Mouse (Mus musculus): ENCODE measurements around the gene Uqcrq. TPM values are rescaled to one million over a fixed set of nuclear protein-coding genes. Genes with fewer than 3 reads are reported as not detected.

Uqcrq gene
- polyA plus RNA-seq, 1 experiment from 2014 or later, result 664 TPM

- DNase-seq (ENCODE audit: low read depth, low spot score) (no peak), ATAC-seq (no peak)
- CTCF ChIA-PET, result no interaction called here
- POLR2A ChIA-PET, result no interaction called here
- no peak for TF ChIP-seq CTCF (IDR thresholded peaks at IDR 0.05)
- no peaks in the 10 kb centered on the region for H3K27me3 ChIP-seq
- in situ Hi-C loops (cut with MboI; ENCODE audit: low pct_unique_long_range_greater_than_20kb), result loop anchor here (25.0 kb wide), 1 partner anchor 436 kb away; the partner anchor contains the start of gene Slc22a5
These were observed 20.7 kb upstream of the Uqcrq start for GRCm38 (mm10) chr11:53451361-53451760.

DNA sequence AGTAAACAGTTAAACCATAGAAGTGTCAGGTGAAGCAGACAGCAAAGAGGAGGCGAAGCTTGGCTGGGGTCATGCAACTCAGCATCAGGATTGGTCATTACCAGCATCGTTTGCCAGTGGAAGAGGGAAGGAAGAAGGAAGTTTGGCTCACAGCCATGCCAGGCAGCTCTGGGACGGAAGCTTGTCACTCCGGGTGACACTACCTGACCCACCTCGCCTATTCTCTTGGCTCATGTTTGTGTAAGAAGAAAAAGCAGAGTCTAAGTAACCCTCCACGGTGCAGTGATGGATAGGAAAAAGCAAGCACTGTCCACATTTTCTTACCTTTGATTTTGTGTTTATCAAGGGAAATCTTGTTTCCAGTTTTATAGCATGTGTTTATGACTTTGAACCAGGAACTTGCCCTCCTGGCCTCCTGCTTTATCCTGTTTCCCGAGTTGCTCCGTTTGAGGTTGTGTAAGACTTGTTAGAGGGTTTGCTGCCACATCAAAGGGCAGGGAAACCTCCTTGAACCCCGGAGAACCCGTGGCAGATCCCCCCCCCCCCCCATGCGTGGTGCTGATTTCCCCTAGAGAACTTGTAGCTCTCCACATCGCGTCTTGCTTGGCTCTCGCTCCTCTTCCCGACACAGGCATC lies 19.6 kb upstream of the Uqcrq start:
- ATAC-seq (no peak), DNase-seq (ENCODE audit: low read depth, low spot score) (no peak)
- ChIA-PET CTCF (no interaction called here), POLR2A (no interaction called here)
- TF ChIP-seq CTCF (IDR thresholded peaks at IDR 0.05), result no peak
- no peaks in the 10 kb centered on the region for H3K27me3 ChIP-seq
- in situ Hi-C loops (cut with MboI; ENCODE audit: low pct_unique_long_range_greater_than_20kb), result loop anchor here (25.0 kb wide), 1 partner anchor 437 kb away; the partner anchor contains the start of gene Slc22a5

DNA sequence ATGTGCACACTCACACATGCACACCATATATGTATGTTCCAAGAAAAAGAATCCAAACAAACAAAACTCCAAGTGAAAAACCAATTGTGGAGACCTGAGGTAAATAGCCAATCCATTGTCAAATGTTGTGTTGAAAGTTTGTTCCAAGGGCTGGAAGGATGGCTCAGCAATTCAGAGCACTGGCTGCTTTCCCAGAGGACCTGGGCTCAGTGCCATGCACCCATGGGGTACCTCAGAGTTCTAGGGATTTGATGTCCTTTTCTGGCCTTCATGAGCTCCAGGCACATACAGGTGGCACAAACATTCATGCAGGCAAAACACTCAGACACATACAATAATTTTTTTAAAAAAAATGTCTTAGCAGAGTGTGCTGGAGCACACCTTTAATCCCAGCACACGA lies 17.9 kb upstream of the Uqcrq start:
- ATAC-seq (no peak), DNase-seq (ENCODE audit: low read depth, low spot score) (no peak)
- no peaks in the 10 kb centered on the region for H3K27me3 ChIP-seq
- in situ Hi-C loops (cut with MboI; ENCODE audit: low pct_unique_long_range_greater_than_20kb), result no loop called here
- POLR2A ChIA-PET, result no interaction called here
- CTCF ChIA-PET, result no interaction called here
- no peak for TF ChIP-seq CTCF (IDR thresholded peaks at IDR 0.05)

DNA sequence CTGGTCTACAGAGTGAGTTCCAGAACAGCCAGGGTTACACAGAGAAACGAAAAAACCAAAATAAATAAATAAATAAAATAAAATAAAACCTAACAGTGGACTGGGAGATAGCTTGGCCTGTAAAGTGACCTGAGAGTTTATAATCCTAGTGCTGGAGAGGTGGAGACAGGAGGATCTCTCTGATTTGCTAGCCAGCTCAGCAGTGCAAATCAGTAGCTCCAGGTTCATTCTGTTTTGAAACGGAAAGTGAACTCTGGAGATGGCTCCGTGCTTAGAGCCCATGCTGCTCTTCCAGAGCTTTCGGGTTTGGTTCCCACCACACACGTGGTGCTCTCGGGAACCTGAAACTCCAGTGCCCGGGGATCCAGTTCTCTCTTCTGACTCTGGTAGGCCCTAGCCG lies 17.4 kb upstream of the Uqcrq start:
- TF ChIP-seq CTCF (IDR thresholded peaks at IDR 0.05), result no peak
- ChIA-PET POLR2A (no interaction called here), CTCF (interaction anchor here (1.2 kb wide), 1 partner anchor 19 kb away, joined by 3 read pairs; no protein-coding TSS in a partner anchor)
- in situ Hi-C loops (cut with MboI; ENCODE audit: low pct_unique_long_range_greater_than_20kb), result no loop called here
- no peak for ATAC-seq
- no peak for DNase-seq (ENCODE audit: low read depth, low spot score)
- no peaks in the 10 kb centered on the region for H3K27me3 ChIP-seq

DNA sequence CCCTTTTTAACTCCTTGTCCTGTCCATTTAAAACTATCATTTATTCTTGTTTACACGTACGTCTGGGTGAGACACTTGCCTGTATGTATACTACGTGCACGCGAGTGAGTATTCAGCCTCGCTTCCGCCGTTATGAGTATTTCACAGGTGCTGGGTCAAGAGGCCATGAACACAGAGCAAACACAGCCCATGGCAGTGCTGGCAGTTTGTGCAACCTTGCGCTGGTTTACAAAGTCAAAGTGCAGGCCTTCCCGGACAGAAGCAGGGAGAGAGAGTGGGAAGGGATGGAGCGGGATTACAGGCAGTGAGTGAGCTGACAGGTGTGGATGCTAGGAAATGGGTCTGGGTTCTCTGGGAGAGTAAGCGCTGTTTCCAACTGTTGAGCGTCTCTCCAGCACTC lies 15.6 kb upstream of the Uqcrq start:
- no peak for TF ChIP-seq CTCF (IDR thresholded peaks at IDR 0.05)
- DNase-seq (ENCODE audit: low read depth, low spot score), result no peak
- in situ Hi-C loops (cut with MboI; ENCODE audit: low pct_unique_long_range_greater_than_20kb), result no loop called here
- H3K27me3 ChIP-seq, result peaks cover 4% of the 10 kb centered on the region
- ChIA-PET POLR2A (interaction anchor here (0.6 to 1.0 kb wide), 2 partner anchors 16 to 47 kb away, joined by 3 read pairs; no protein-coding TSS in a partner anchor), CTCF (interaction anchor here (2.3 kb wide), 1 partner anchor 14 kb away, joined by 8 read pairs; no protein-coding TSS in a partner anchor)
- no peak for ATAC-seq

GRCm38 (mm10) chr11:53445562-53445961 lies 14.9 kb upstream of the Uqcrq start:
- ChIA-PET CTCF (interaction anchor here (2.3 kb wide), 1 partner anchor 13 kb away, joined by 8 read pairs; no protein-coding TSS in a partner anchor), POLR2A (interaction anchor here (1.0 kb wide), 1 partner anchor 16 kb away, joined by 3 read pairs; no protein-coding TSS in a partner anchor)
- in situ Hi-C loops (cut with MboI; ENCODE audit: low pct_unique_long_range_greater_than_20kb), result no loop called here
- H3K27me3 ChIP-seq, result peaks cover 8% of the 10 kb centered on the region
- ATAC-seq (no peak), DNase-seq (ENCODE audit: low read depth, low spot score) (no peak)
- no peak for TF ChIP-seq CTCF (IDR thresholded peaks at IDR 0.05)

DNA sequence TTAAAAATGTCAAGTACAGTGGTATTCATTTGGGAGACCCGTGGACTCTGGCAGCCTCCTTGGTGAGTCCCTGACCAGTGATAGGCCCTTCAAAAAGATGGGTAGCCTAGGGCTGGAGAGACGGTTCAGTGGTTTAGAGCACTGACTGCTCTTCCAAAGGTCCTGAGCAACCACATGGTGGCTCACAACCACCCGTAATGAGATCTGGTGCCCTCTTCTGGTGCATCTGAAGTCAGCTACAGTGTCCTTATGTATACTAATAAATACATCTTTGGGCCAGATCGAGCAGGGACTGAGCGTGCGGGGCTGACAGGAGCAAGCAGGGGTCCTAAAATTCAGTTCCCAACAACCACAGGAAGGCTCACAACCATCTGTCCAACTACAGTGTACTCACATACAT lies 13.2 kb upstream of the Uqcrq start:
- no peak for ATAC-seq
- in situ Hi-C loops (cut with MboI; ENCODE audit: low pct_unique_long_range_greater_than_20kb), result no loop called here
- no peak for DNase-seq (ENCODE audit: low read depth, low spot score)
- POLR2A ChIA-PET, result no interaction called here
- H3K27me3 ChIP-seq, result peaks cover 8% of the 10 kb centered on the region
- CTCF ChIA-PET, result interaction anchor here (2.3 kb wide), 1 partner anchor 12 kb away, joined by 8 read pairs; no protein-coding TSS in a partner anchor
- peak; percentile 76 for TF ChIP-seq CTCF (IDR thresholded peaks at IDR 0.05)

GRCm38 (mm10) chr11:53441921-53442320 lies 11.3 kb upstream of the Uqcrq start:
- DNase-seq (ENCODE audit: low read depth, low spot score), result no peak
- ATAC-seq, result no peak
- H3K27me3 ChIP-seq, result peaks cover 8% of the 10 kb centered on the region
- CTCF ChIA-PET, result interaction anchor here (1.0 kb wide), 1 partner anchor 15 kb away, joined by 5 read pairs; the partner anchor contains the start of genes Gm10447 and Shroom1
- TF ChIP-seq CTCF (IDR thresholded peaks at IDR 0.05), result no peak
- POLR2A ChIA-PET, result no interaction called here
- in situ Hi-C loops (cut with MboI; ENCODE audit: low pct_unique_long_range_greater_than_20kb), result no loop called here

GRCm38 (mm10) chr11:53436338-53436737 lies 5.7 kb upstream of the Uqcrq start:
- TF ChIP-seq CTCF (IDR thresholded peaks at IDR 0.05), result no peak
- no peak for ATAC-seq
- POLR2A ChIA-PET, result no interaction called here
- CTCF ChIA-PET, result no interaction called here
- DNase-seq (ENCODE audit: low read depth, low spot score), result no peak
- peaks cover 5% of the 10 kb centered on the region for H3K27me3 ChIP-seq
- in situ Hi-C loops (cut with MboI; ENCODE audit: low pct_unique_long_range_greater_than_20kb), result no loop called here

GRCm38 (mm10) chr11:53435504-53435903 lies 4.9 kb upstream of the Uqcrq start:
- ATAC-seq (no peak), DNase-seq (ENCODE audit: low read depth, low spot score) (no peak)
- TF ChIP-seq CTCF (IDR thresholded peaks at IDR 0.05), result no peak
- H3K27me3 ChIP-seq, result no peaks in the 10 kb centered on the region
- ChIA-PET POLR2A (no interaction called here), CTCF (no interaction called here)
- in situ Hi-C loops (cut with MboI; ENCODE audit: low pct_unique_long_range_greater_than_20kb), result no loop called here

DNA sequence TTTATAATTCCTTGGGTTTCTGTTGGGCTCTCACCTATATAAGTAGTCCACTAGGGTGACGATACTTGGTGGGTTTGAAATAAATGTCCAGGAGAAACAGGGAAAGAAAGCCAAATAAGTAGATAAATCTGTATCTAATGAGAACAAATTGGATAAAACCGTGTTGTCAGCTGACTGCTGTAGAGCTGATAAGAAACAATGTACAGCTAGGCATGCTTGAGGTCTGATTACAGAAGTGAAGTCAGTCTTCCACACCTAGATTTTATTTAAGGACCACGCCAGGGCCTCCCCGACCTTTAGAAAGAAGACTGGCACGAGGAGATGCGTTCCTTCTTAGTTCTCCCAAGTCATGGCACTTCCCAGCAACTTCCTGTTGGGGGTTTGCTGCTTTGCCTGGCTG lies 2.4 kb upstream of the Uqcrq start:
- ChIA-PET CTCF (interaction anchor here (1.4 to 2.0 kb wide), 2 partner anchors 9 to 12 kb away, joined by 3 to 8 read pairs; no protein-coding TSS in a partner anchor), POLR2A (interaction anchor here (0.6 kb wide), 1 partner anchor 165 kb away, joined by 5 read pairs; no protein-coding TSS in a partner anchor)
- no peaks in the 10 kb centered on the region for H3K27me3 ChIP-seq
- TF ChIP-seq CTCF (IDR thresholded peaks at IDR 0.05), result no peak
- DNase-seq (ENCODE audit: low read depth, low spot score), result no peak
- ATAC-seq, result no peak
- in situ Hi-C loops (cut with MboI; ENCODE audit: low pct_unique_long_range_greater_than_20kb), result no loop called here

Measured in Patski (cell line).